Mouse (Mus musculus): Measurements from ENCODE around the gene Tmem165.

DNA sequence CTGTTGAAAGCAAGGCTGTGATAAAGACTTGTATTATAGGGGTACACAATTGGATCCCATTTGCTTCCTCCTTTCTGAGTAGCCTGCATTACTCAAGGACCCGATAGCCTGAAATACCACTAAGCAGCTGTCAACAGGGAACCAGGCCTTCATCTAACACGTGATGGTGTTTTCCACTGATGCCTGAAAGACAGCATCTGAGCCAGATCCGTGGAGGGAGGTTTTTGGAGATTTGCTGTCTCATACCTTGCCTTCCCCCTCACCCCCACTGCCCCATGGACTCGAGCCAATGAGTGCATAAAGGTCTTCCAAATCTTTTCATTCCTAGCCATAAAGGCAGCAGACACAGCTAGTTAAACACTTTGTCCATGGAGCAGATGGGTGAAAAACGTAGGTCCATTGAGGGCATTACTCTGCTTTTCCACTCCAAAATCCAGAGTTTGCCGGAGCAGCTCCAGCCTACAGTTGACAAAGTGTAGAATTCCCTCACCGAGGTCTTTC is 44.5 kb upstream of the Tmem165 start:
- no peak for TF ChIP-seq POLR2A (IDR thresholded peaks at IDR 0.05; ENCODE audit: control insufficient read depth, low read depth, low read length)
- no peak for TF ChIP-seq CTCF (IDR thresholded peaks at IDR 0.05; ENCODE audit: control insufficient read depth, insufficient read depth, insufficient replicate concordance, low read depth, low read length)

Measured in testis, adult 2 months (tissue).